ENCODE assay signal across 21 mouse cellular contexts in genomic region chr2:49616765-49617164, GRCm38 (mm10). TPM values are rescaled to one million over a fixed set of nuclear protein-coding genes. Genes with fewer than 3 reads are reported as not detected.
DNase-seq lines count a peak whose midpoint lies in the region; ATAC-seq lines count a peak whose summit lies in the region.
"Had no signal": no experiment of that assay in that cellular context is flagged by ENCODE, and none has a peak within 500 bp of the region (broad histone marks: within the 10 kb centered on the region; RNA-seq: fewer than 3 reads in every experiment).

No protein-coding gene starts in this region.

- ATAC-seq in activated CD4-positive, CD25-positive, alpha-beta regulatory T cell, adult 4 months = peak; percentile 71
- ATAC-seq in megakaryocyte, adult 5-6 weeks (ENCODE audit: poor library complexity, severe bottlenecking) = peak; percentile 41
- ATAC-seq in cerebellum, adult (ENCODE audit: insufficient number of reproducible peaks, low FRiP score, low TSS enrichment) = no peak
- ATAC-seq: forebrain, embryonic 16.5 days; hindbrain, postnatal 0 days; intestine, embryonic 15.5 days had no signal

- DNase-seq in CD4-positive, CD25-positive, alpha-beta regulatory T cell, adult 2 months (ENCODE audit: low read depth, low spot score) = peak; percentile 45
- no peak for DNase-seq in spleen, postnatal 10 days (ENCODE audit: low spot score in 2 of 2)
- no peak for DNase-seq in layer of hippocampus, adult 9-11 months
- DNase-seq: adrenal gland, adult 8-10 months; adrenal gland, postnatal 25 days; cerebellum, adult 8-10 months; cerebellum, postnatal 10 days; cerebellum, postnatal 36 days; embryo, embryonic 11 days; gastrocnemius, postnatal 14 days; heart, adult 18-20 months; heart, postnatal 14 days; heart, postnatal 4 days; kidney, adult 11 months had no signal

RNA-seq across cellular contexts. Expression of gene Kif5c, which starts 2.3 kb away (rescaled TPM):
- polyA plus RNA-seq in activated CD4-positive, CD25-positive, alpha-beta regulatory T cell, adult 4 months (2017; shearing (Covaris generic)) = 1 to 10 TPM; 1.5 to 2.0 TPM
- 0.13 and 0.16 TPM in 2 replicates for total RNA-seq in megakaryocyte, adult 5-6 weeks (2015)
- total RNA-seq in megakaryocyte, adult 5-6 weeks (2017) = 0.15 and 0.28 TPM in 2 replicates
- polyA plus RNA-seq: erythroblast, embryonic 14.5 days had no signal
